Mouse (Mus musculus): ENCODE measurements around the gene Zswim1.
"Not testable (repeated sequence)": the region's sequence is repeated elsewhere in the genome, so short reads cannot be mapped to it uniquely, and the experiment has no call there.

Gene Zswim1

DNA sequence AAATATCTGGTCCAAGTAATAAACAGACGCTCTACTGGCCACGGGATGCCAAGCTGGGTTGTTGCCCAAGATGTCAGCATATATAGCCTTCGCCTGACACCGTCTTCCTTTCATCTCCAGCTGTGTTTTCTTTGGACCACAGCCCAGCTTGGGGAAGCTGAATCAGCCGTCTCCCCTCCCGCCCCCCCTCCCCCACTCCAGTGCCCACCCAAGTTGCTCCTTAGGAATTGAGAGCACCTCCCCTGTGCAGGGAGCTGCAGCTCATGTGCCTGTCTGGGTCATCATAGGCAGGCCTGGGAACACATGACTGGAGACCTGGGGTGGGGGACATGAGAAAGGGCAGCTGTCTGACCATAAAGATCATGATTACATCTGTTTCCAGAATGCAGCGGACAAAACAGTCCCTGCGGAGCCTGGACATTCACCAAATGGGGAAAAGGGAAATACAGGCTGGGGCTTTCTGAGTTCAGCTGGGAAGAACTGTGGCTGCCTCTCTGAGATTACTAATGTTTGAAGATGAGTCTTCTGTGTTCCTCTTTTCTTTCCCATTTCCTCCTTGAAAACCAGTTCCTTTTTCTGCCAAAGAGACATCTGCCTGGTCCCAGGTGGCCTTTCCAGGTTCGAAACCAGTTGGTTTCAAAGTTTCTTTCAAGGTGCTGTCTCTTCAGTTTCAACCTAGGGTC, 39.8 kb downstream of the Zswim1 start:
- peak; percentile 27 for DNase-seq (ENCODE audit: low read depth, low spot score)

GRCm38 (mm10) chr2:164863411-164863810, 40.9 kb downstream of the Zswim1 start:
- DNase-seq (ENCODE audit: low read depth, low spot score): not testable (repeated sequence)

DNA sequence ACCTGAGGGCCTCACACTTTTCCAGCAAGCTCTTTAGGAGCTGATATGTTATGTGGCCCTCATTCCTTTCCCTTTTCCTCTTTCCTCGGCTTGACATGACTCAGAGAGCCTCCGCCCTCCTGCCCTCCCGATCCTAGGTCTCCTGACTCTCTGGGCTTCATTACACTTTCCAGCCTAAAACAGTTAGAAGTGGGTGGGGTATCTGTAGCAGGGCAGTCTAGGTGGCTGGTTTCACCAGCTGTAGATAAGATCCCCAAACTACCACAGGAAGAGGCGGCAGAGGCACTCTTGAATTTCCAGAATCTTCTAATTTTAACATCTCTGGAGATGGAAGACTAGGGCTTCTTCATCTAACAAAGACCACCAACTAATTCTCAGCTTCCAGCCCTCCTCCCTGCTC, 42.1 kb downstream of the Zswim1 start:
- no peak for DNase-seq (ENCODE audit: low read depth, low spot score)

- DNase-seq (ENCODE audit: low read depth, low spot score): peak; percentile 29
Measured at GRCm38 (mm10) chr2:164866741-164867551, 44.5 kb downstream of the Zswim1 start.

DNA sequence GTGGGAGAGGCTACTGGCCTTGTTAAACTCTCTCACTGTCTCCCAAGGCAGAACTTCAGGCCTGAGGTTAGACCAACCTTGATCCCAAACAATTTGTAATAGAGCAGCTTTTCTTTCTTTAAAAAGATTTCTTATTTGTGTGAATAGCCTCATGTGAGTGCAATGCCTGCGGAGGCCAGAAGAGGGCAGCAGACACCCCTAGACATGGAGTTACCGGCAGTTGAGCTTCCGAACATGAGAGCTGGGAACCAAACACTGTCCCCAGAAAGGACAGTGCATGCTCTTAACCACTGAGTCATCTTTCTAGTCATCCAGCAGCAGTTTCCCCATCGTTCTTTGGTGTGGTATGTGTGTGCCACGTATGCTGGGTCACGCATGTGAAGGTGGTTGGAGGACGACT, 45.1 kb downstream of the Zswim1 start:
- no peak for DNase-seq (ENCODE audit: low read depth, low spot score)

GRCm38 (mm10) chr2:164868491-164868890, 46.0 kb downstream of the Zswim1 start:
- DNase-seq (ENCODE audit: low read depth, low spot score): no peak

- DNase-seq (ENCODE audit: low read depth, low spot score): no peak
Measured at GRCm38 (mm10) chr2:164871602-164872303, 49.3 kb downstream of the Zswim1 start.

- no peak for DNase-seq (ENCODE audit: low read depth, low spot score)
Measured at GRCm38 (mm10) chr2:164873621-164874020, 51.1 kb downstream of the Zswim1 start.

- no peak for DNase-seq (ENCODE audit: low read depth, low spot score)
Measured at GRCm38 (mm10) chr2:164874239-164874769, 51.8 kb downstream of the Zswim1 start.

DNA sequence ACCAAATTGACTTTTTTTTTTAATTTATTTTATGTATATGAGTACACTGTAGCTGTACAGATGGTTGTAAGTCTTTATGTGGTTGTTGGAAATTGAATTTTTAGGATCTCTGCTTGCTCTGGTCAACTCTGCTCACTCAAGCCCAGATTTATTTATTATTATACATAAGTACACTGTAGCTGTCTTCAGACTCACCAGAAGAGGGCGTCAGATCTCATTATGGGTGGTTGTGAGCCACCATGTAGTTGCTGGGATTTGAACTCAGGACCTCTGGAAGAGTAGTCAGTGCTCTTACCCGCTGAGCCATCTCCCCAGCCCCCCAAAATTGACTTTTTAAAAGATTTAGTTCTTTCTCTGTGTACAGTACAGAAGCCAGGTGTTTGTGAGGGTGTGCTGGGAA, 53.2 kb downstream of the Zswim1 start:
- DNase-seq (ENCODE audit: low read depth, low spot score): not testable (repeated sequence)

All from brain, adult 2 months (tissue).